Mouse (Mus musculus) liver, embryonic 11.5 days (tissue): ENCODE data around the gene Susd3. TPM values are rescaled to one million over a fixed set of nuclear protein-coding genes. Genes with fewer than 3 reads are reported as not detected.

ENCODE experiments used
- ATAC-seq: fragments of 200-750 bp; cut with Nextera tagmentation; replicated peaks from 2 replicates; pipeline ENCODE4 v1.8.0; 2017; ENCODE audit warnings: moderate number of reproducible peaks, mild to moderate bottlenecking, moderate TSS enrichment, moderate library complexity; ENCODE audit not compliant: low FRiP score
- DNase-seq: peaks from one replicate; pipeline ENCODE4 v3.0.0-alpha.2; 2017; ENCODE audit warnings: low spot score
- H3K27ac ChIP-seq: fragments of 300-500 bp; sonication (generic); 2 replicates; pipeline ENCODE4 v1.5.1; 2014; ENCODE audit warnings: mild to moderate bottlenecking, low read depth, low read length, control low read depth
- H3K27me3 ChIP-seq: fragments of 300-500 bp; sonication (generic); replicated peaks from 2 replicates; pipeline ENCODE4 v1.6.1; 2014; ENCODE audit warnings: low read length, mixed read lengths; ENCODE audit not compliant: control insufficient read depth, insufficient read depth
- H3K36me3 ChIP-seq: fragments of 300-500 bp; sonication (generic); 2 replicates; pipeline ENCODE4 v1.6.1; 2014; ENCODE audit warnings: mild to moderate bottlenecking, low read length, moderate library complexity, mixed read lengths; ENCODE audit not compliant: control insufficient read depth, insufficient read depth
- H3K4me1 ChIP-seq: fragments of 300-500 bp; sonication (generic); replicated peaks from 2 replicates; pipeline ENCODE4 v1.6.1; 2014; ENCODE audit warnings: low read length, mixed read lengths; ENCODE audit not compliant: control insufficient read depth, insufficient read depth
- H3K4me2 ChIP-seq: fragments of 300-500 bp; sonication (generic); 2 replicates; pipeline ENCODE4 v1.6.1; 2014; ENCODE audit warnings: mild to moderate bottlenecking, control low read depth, moderate library complexity
- H3K4me3 ChIP-seq: fragments of 300-500 bp; sonication (generic); 2 replicates; pipeline ENCODE4 v1.5.1; 2014; ENCODE audit warnings: low read depth, low read length, control low read depth
- H3K9ac ChIP-seq: fragments of 300-500 bp; sonication (generic); 2 replicates; pipeline ENCODE4 v1.6.1; 2014; ENCODE audit warnings: low read depth, low read length, control low read depth
- H3K9me3 ChIP-seq: fragments of 300-500 bp; sonication (generic); 2 replicates; pipeline ENCODE4 v1.6.1; 2016; ENCODE audit warnings: low read length, inconsistent platforms, mixed read lengths; ENCODE audit not compliant: control insufficient read depth
- WGBS: fragments of 180-500 bp; shearing (Covaris S2); extraction: QIAGEN DNeasy Blood & Tissue Kit; methylation state at CpG from one replicate; pipeline ENCODE4 v1.1.7; 2014; 5-methylcytosine and 5-hydroxymethylcytosine counted together
- polyA plus RNA-seq: library from polyadenylated mRNA; unstranded; fragments of >200 nt; fragmentation: Nextera tagmentation; extraction: Ambion mirVana; gene quantifications from 2 replicates; pipeline ENCODE4 v1.2.1, GENCODE M21; 2014

Gene Susd3
- polyA plus RNA-seq, 1 experiment from 2014 or later, result 4.4 TPM

DNA sequence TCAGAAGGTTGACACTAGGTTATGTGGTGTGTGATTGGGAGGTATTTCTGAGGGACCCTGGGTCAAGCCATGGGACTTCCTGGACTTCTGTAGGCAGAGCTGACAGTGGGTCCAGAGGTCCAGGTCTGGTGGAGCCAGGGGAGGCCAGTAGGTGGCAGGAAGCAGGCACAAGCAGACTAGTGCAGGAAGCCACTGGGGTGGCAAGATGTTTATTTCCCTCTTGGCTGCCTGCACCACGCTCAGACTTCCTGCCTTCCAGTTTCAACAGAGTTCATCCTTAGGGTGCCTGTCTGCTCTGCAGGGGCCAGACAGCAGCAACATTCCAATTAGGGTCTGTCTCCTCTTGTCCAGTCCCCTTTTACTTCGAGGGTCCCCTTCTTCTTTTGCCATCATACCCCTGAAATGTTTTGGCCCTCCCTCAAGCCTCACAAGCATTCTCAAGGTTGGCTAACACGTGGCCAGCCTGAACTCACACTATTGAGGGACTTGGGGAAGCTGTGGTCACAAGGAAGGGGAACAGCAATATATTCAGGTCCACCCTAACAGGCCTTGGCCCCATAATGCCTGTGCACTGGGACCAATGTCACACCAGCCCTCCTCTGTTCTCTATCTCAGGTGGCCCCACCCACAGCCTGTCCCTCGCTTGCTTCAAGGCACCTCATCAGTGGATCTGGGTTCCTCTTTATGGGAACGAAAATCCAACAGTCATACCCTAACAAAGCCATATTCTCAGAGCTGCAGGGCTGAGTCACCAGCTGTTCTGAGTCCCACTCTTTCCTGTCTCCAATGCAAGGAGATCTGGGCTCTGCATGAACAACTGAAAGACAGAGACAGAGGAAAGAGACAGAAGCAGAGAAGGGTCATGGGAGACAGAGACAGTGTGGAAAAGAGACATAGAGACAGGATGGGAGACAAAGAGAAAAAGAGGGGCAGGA is 23.6 kb upstream of the Susd3 start:
- H3K27ac ChIP-seq, result 0 out of 2 replicates have a peak overlapping the region, but pooled peaks have one; percentile 1
- H3K4me1 ChIP-seq, result no peaks in the 10 kb centered on the region; the same call in 1 of the 2 replicates
- 52% methylated on average over 5 of the region's 5 CpGs for WGBS
- H3K36me3 ChIP-seq, result no peaks in the 10 kb centered on the region
- H3K9ac ChIP-seq, result no peak overlapping the region
- no peak for DNase-seq
- H3K4me2 ChIP-seq, result no peak overlapping the region
- no peak for ATAC-seq
- no peaks in the 10 kb centered on the region for H3K9me3 ChIP-seq
- H3K4me3 ChIP-seq, result no peak overlapping the region
- H3K27me3 ChIP-seq, result no peaks in the 10 kb centered on the region

DNA sequence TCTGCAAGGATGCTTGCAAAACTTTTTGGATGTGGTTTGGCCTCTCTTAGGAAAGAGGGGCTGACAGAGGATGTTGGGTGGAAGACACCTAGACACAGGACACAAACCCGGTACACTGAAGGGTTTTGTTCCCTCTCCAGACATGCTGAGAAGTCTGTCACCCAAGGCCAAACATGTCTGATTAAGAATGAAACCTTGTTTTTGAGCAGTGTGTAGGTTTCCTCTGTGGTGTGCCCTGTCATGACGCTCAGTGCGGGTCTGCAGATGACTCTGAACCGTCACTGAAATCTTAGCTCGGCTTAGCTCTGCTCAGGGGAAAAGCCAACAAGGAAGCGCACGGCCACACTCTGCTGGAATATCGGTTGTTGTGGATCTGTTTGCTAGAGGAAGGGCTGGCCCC is 22.0 kb upstream of the Susd3 start:
- Histone ChIP-seq H3K27ac (no peak overlapping the region), H3K9me3 (no peaks in the 10 kb centered on the region), H3K4me2 (no peak overlapping the region), H3K36me3 (no peaks in the 10 kb centered on the region), H3K27me3 (no peaks in the 10 kb centered on the region), H3K4me1 (no peaks in the 10 kb centered on the region; the same call in 1 of the 2 replicates), H3K9ac (no peak overlapping the region), H3K4me3 (no peak overlapping the region)
- ATAC-seq (no peak), DNase-seq (no peak)
- 81% methylated on average over 8 of the region's 8 CpGs for WGBS

DNA sequence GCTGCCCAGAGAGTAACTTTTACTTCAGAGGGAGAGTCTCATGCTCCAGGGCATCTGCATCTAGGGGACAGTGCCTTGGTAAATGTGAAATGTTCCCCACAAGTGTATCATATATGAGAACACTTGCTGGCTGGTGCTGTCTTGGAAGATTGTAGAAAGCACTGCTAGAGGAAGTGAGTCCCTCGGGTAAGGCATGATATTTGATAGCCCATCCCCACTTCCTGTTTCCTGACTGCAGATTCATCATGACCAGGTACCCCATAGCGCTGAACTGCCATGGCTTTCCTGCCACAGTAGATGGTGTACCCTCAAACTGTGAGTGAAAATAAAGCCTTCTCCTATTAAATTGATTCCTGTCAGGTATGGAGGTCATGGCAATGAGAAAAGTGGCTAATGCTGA is 19.1 kb upstream of the Susd3 start:
- no peaks in the 10 kb centered on the region for H3K36me3 ChIP-seq
- no peak overlapping the region for H3K4me2 ChIP-seq
- H3K27ac ChIP-seq, result no peak overlapping the region
- H3K9me3 ChIP-seq, result no peaks in the 10 kb centered on the region
- WGBS, result 27% methylated on average over 2 of the region's 2 CpGs
- no peaks in the 10 kb centered on the region for H3K27me3 ChIP-seq
- no peak overlapping the region for H3K4me3 ChIP-seq
- DNase-seq (no peak), ATAC-seq (no peak)
- no peak overlapping the region for H3K9ac ChIP-seq
- H3K4me1 ChIP-seq, result no peaks in the 10 kb centered on the region; the same call in 1 of the 2 replicates

DNA sequence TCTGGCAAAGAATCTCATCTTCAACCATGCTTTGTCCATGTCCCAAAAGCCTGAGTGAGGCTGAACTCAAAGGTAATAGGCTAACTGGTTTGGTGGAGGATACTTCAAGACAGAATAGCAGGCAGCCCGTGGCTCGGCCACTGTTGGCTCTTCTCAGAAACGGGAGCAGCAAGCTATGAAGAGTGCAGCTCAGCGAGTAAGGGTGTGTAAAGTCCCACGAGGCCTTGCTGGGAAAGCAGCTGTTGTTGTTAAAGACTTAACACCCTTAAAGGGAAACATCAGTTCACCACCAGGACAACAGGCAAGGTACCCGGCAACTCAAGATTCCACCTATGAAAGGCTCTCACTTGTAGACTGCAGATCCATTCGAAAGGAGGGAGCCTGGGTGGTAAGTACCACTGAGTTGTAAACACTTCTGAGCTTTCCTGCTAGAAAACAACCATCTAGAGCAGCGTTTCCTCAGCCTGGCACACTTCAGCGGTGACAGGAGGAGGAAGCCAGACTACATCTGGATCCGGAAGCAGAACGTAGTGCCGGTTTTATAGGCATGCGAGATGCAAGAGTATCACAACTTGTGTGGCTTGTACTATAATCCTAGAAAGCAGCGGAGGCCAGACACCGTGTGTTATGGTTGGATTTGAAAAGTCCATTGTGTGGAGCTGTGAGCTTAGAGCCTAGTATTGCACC is 11.7 kb upstream of the Susd3 start:
- Histone ChIP-seq H3K4me1 (no peaks in the 10 kb centered on the region), H3K36me3 (no peaks in the 10 kb centered on the region), H3K27me3 (no peaks in the 10 kb centered on the region), H3K9ac (no peak overlapping the region), H3K27ac (no peak overlapping the region), H3K4me2 (no peak overlapping the region), H3K4me3 (no peak overlapping the region), H3K9me3 (no peaks in the 10 kb centered on the region)
- DNase-seq, result no peak
- WGBS, result 72% methylated on average over 15 of the region's 15 CpGs
- ATAC-seq, result no peak

DNA sequence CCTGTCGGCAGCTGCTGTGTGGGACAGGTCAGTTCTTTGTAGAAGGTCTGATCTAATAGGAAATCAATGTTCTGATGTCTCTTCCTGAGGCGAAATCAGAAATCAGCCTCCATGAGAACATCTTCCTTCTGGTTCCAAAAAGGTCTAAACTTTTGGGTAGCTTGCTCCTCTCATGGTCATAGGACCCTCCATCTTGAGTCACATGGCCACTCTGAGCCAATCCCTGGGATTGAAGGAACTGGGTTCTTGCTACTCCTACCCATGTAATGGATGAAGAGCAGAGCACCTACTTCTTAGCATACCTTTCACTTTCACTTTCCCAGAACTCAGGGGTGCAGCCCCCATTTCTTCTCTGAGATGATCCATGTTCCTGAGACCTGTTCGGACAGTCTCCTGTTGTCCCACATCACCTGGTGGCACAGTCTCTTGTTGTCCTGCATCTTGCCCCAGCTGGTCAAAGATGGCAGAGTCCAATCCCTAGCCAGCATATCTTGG is 9.4 kb upstream of the Susd3 start:
- Histone ChIP-seq H3K27ac (no peak overlapping the region), H3K4me3 (no peak overlapping the region), H3K9me3 (no peaks in the 10 kb centered on the region), H3K9ac (no peak overlapping the region), H3K27me3 (no peaks in the 10 kb centered on the region), H3K4me2 (no peak overlapping the region), H3K4me1 (no peaks in the 10 kb centered on the region), H3K36me3 (no peaks in the 10 kb centered on the region)
- ATAC-seq (no peak), DNase-seq (no peak)
- WGBS, result 68% methylated on average over 3 of the region's 3 CpGs

DNA sequence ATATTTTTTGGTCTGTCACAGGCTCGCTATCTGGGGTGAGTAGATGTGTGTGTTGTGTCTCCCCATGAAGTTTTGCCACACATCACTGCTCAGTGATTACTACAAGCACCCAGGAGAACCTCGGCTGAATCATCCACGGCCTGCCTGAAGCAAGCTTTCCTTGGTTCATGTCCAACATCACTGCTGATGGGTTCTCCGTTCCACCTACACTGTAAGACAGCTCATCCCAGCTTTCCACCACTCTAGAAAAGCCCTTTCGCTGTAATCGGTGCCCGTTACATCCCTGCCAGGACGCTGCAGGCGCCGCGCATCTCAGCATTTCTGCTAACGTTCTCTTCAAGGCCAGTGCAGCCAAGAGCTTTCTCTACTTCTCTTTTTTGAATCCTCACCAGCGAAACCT is 4.2 kb upstream of the Susd3 start:
- H3K4me2 ChIP-seq, result no peak overlapping the region
- DNase-seq (no peak), ATAC-seq (no peak)
- H3K9me3 ChIP-seq, result no peaks in the 10 kb centered on the region
- H3K36me3 ChIP-seq, result no peaks in the 10 kb centered on the region
- peaks cover 9% of the 10 kb centered on the region for H3K27me3 ChIP-seq
- H3K27ac ChIP-seq, result no peak overlapping the region
- WGBS, result 79% methylated on average over 13 of the region's 13 CpGs
- no peak overlapping the region for H3K9ac ChIP-seq
- peaks cover 10% of the 10 kb centered on the region for H3K4me1 ChIP-seq
- H3K4me3 ChIP-seq, result no peak overlapping the region

DNA sequence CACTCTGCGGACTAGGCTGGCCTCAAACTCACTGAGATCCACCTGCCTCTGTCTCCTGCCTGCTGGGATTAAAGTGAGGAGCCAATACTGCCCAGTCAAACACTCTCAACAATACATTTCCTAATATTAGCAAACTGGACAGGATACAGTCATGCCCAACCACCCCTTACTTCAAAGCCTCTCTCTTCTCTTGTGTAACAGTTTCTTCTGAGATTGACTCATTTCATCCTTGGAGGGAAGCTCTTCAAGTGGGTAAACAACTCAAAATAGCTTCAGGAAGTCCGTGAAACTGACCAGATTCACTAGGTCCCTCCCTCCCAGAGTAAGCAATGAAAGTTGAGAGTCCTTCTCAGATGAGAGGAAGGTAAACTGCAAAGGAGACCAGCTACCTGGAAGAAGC is 3.6 kb upstream of the Susd3 start:
- Histone ChIP-seq H3K9ac (no peak overlapping the region), H3K27ac (no peak overlapping the region), H3K9me3 (no peaks in the 10 kb centered on the region), H3K4me2 (no peak overlapping the region), H3K4me1 (peaks cover 11% of the 10 kb centered on the region), H3K36me3 (no peaks in the 10 kb centered on the region), H3K27me3 (peaks cover 15% of the 10 kb centered on the region), H3K4me3 (no peak overlapping the region)
- DNase-seq (no peak), ATAC-seq (no peak)
- 54% methylated on average over 2 of the region's 2 CpGs for WGBS

DNA sequence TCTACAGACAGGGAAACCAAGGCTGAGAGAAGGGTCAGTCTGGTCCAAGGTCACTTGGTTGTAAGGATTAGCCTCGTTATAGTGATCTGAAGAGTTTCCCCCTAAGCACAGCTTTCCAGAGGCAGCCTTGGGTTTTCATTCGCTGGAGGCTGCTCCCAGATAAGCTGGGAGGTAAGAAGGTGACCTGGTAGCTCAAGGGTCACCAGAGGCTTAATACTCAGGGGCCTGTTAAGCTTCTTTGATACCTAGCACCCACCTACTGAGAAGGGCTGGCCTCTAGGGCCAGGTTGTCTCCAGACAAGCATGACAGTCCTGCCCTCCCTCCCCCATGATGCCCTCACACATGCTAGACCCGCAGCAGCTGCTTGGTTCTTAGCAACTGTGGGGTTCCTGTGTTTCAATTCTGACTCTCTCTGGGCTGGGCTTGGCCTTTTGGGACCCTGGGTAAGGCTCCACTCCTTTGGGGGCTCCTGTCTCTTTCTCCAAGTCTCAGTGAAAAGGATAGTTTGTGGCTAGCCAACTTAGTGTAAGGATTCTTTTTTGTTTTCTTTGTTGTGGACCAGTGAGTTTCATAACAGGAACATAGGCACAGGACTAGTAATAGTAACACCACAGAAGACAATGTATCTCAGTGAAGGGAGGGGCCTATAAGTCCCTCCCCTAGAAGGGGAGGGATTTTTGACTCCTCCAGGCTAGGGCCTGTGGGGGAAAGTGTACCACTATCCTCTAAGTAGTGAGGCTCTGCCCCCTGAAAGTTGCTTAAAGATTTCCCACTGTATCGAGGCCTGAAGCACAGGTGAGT is 2.4 kb upstream of the Susd3 start:
- no peak overlapping the region for H3K4me2 ChIP-seq
- ATAC-seq, result no peak
- peaks cover 11% of the 10 kb centered on the region for H3K4me1 ChIP-seq
- H3K36me3 ChIP-seq, result no peaks in the 10 kb centered on the region
- peaks cover 18% of the 10 kb centered on the region for H3K27me3 ChIP-seq
- no peak overlapping the region for H3K9ac ChIP-seq
- no peak for DNase-seq
- H3K4me3 ChIP-seq, result no peak overlapping the region
- H3K27ac ChIP-seq, result no peak overlapping the region
- no peaks in the 10 kb centered on the region for H3K9me3 ChIP-seq
- 40% methylated on average over 4 of the region's 4 CpGs for WGBS
